Mouse (Mus musculus) stomach, embryonic 14.5 days (tissue): ENCODE measurements around the gene Erc2. TPM values are rescaled to one million over a fixed set of nuclear protein-coding genes. Genes with fewer than 3 reads are reported as not detected.
A peak's percentile ranks its signal among the peaks of the same experiment; 100 is the strongest.

Source experiments
- ATAC-seq: fragments of 200-750 bp; cut with Nextera tagmentation; 2 replicates; pipeline ENCODE4 v1.8.0; 2017; ENCODE audit warnings: low read depth, moderate TSS enrichment; ENCODE audit not compliant: insufficient number of reproducible peaks, insufficient read depth, low FRiP score
- H3K27ac ChIP-seq: fragments of 300-500 bp; sonication (generic); 2 replicates; pipeline ENCODE4 v1.5.1; 2014; ENCODE audit warnings: mild to moderate bottlenecking, low read length, moderate library complexity, mixed read lengths
- H3K27me3 ChIP-seq: fragments of 300-500 bp; sonication (generic); 2 replicates; pipeline ENCODE4 v1.6.1; 2014; ENCODE audit warnings: low read length, control low read depth, mixed read lengths; ENCODE audit not compliant: control insufficient read depth, insufficient read depth
- H3K36me3 ChIP-seq: fragments of 300-500 bp; sonication (generic); 2 replicates; pipeline ENCODE4 v1.6.1; 2014; ENCODE audit warnings: mild to moderate bottlenecking, control low read depth, low read length, moderate library complexity, mixed read lengths; ENCODE audit not compliant: control insufficient read depth, insufficient read depth
- H3K4me1 ChIP-seq: fragments of 300-500 bp; sonication (generic); 2 replicates; pipeline ENCODE4 v1.6.1; 2014; ENCODE audit warnings: low read length, control low read depth, mixed read lengths; ENCODE audit not compliant: control insufficient read depth, insufficient read depth
- H3K4me2 ChIP-seq: fragments of 300-500 bp; sonication (generic); replicated peaks from 2 replicates; pipeline ENCODE4 v1.6.1; 2014; ENCODE audit warnings: low read depth, low read length, control low read depth
- H3K4me3 ChIP-seq: fragments of 300-500 bp; sonication (generic); 2 replicates; pipeline ENCODE4 v1.5.1; 2014; ENCODE audit warnings: low read depth, low read length, control low read depth
- H3K9ac ChIP-seq: fragments of 300-500 bp; sonication (generic); replicated peaks from 2 replicates; pipeline ENCODE4 v1.6.1; 2014; ENCODE audit warnings: low read depth, mild to moderate bottlenecking, control low read depth, low read length, moderate library complexity, mixed read lengths
- H3K9me3 ChIP-seq: fragments of 300-500 bp; sonication (generic); 2 replicates; pipeline ENCODE4 v1.6.1; 2016; ENCODE audit warnings: low read depth, low read length, control low read depth; ENCODE audit not compliant: control insufficient read depth
- WGBS: fragments of 180-500 bp; shearing (Covaris S2); extraction: QIAGEN DNeasy Blood & Tissue Kit; methylation state at CpG from one replicate; pipeline ENCODE4 v1.1.7; 2014; 5-methylcytosine and 5-hydroxymethylcytosine counted together
- polyA plus RNA-seq: library from polyadenylated mRNA; unstranded; fragments of >200 nt; fragmentation: Nextera tagmentation; extraction: Ambion mirVana; gene quantifications from 2 replicates; pipeline ENCODE4 v1.2.1, GENCODE M21; 2014

The Erc2 gene
- polyA plus RNA-seq, 1 experiment from 2014 or later = 7.7 TPM

GRCm38 (mm10) chr14:28120851-28121250 lies 498.6 kb downstream of the Erc2 start:
- 31% methylated on average over 5 of the region's 5 CpGs for WGBS
- Histone ChIP-seq H3K4me3 (no peak overlapping the region), H3K9ac (no peak overlapping the region), H3K9me3 (no peaks in the 10 kb centered on the region; the same call in 1 of the 2 replicates), H3K27me3 (no peaks in the 10 kb centered on the region), H3K36me3 (no peaks in the 10 kb centered on the region), H3K27ac (no peak overlapping the region), H3K4me1 (no peaks in the 10 kb centered on the region), H3K4me2 (no peak overlapping the region)
- ATAC-seq = no peak

GRCm38 (mm10) chr14:28126842-28127241 lies 504.6 kb downstream of the Erc2 start:
- WGBS = 48% methylated on average over 8 of the region's 8 CpGs
- Histone ChIP-seq H3K36me3 (no peaks in the 10 kb centered on the region), H3K4me1 (no peaks in the 10 kb centered on the region), H3K27ac (no peak overlapping the region), H3K27me3 (no peaks in the 10 kb centered on the region), H3K9ac (no peak overlapping the region), H3K4me2 (no peak overlapping the region), H3K9me3 (no peaks in the 10 kb centered on the region), H3K4me3 (no peak overlapping the region)
- ATAC-seq = no peak

GRCm38 (mm10) chr14:28128999-28129398 lies 506.8 kb downstream of the Erc2 start:
- Histone ChIP-seq H3K9ac (no peak overlapping the region), H3K4me2 (no peak overlapping the region), H3K27me3 (no peaks in the 10 kb centered on the region), H3K9me3 (no peaks in the 10 kb centered on the region), H3K27ac (no peak overlapping the region), H3K4me3 (no peak overlapping the region), H3K36me3 (no peaks in the 10 kb centered on the region), H3K4me1 (no peaks in the 10 kb centered on the region)
- WGBS = 79% methylated on average over 3 of the region's 3 CpGs
- no peak for ATAC-seq

- no peak overlapping the region for H3K9ac ChIP-seq
- no peaks in the 10 kb centered on the region for H3K9me3 ChIP-seq
- no peak overlapping the region for H3K4me2 ChIP-seq
- no peak overlapping the region for H3K27ac ChIP-seq
- ATAC-seq = no peak
- H3K4me1 ChIP-seq = no peaks in the 10 kb centered on the region
- H3K36me3 ChIP-seq = no peaks in the 10 kb centered on the region
- WGBS = 93% methylated on average over 2 of the region's 2 CpGs
- H3K4me3 ChIP-seq = no peak overlapping the region
- no peaks in the 10 kb centered on the region for H3K27me3 ChIP-seq
Observed at GRCm38 (mm10) chr14:28143998-28144397, 521.8 kb downstream of the Erc2 start.

- ATAC-seq = no peak
- WGBS = 25% methylated on average over 5 of the region's 5 CpGs
- Histone ChIP-seq H3K4me2 (no peak overlapping the region), H3K27ac (no peak overlapping the region), H3K27me3 (no peaks in the 10 kb centered on the region), H3K9ac (no peak overlapping the region), H3K4me1 (no peaks in the 10 kb centered on the region), H3K4me3 (no peak overlapping the region), H3K36me3 (no peaks in the 10 kb centered on the region), H3K9me3 (no peaks in the 10 kb centered on the region)
Observed at GRCm38 (mm10) chr14:28147201-28147600, 525.0 kb downstream of the Erc2 start.

GRCm38 (mm10) chr14:28150942-28151341 lies 528.7 kb downstream of the Erc2 start:
- no peak overlapping the region for H3K4me2 ChIP-seq
- H3K27me3 ChIP-seq = no peaks in the 10 kb centered on the region
- 91% methylated on average over 3 of the region's 3 CpGs for WGBS
- H3K27ac ChIP-seq = no peak overlapping the region
- H3K4me3 ChIP-seq = no peak overlapping the region
- no peaks in the 10 kb centered on the region for H3K9me3 ChIP-seq
- no peak for ATAC-seq
- H3K4me1 ChIP-seq = no peaks in the 10 kb centered on the region
- H3K36me3 ChIP-seq = no peaks in the 10 kb centered on the region
- no peak overlapping the region for H3K9ac ChIP-seq

GRCm38 (mm10) chr14:28155706-28156105 lies 533.5 kb downstream of the Erc2 start:
- H3K9me3 ChIP-seq = no peaks in the 10 kb centered on the region
- H3K27ac ChIP-seq = no peak overlapping the region
- H3K9ac ChIP-seq = no peak overlapping the region
- H3K4me3 ChIP-seq = no peak overlapping the region
- 87% methylated on average over 4 of the region's 4 CpGs for WGBS
- H3K4me2 ChIP-seq = no peak overlapping the region
- ATAC-seq = no peak
- H3K27me3 ChIP-seq = no peaks in the 10 kb centered on the region
- no peaks in the 10 kb centered on the region for H3K4me1 ChIP-seq
- no peaks in the 10 kb centered on the region for H3K36me3 ChIP-seq

- Histone ChIP-seq H3K4me1 (peaks cover 19% of the 10 kb centered on the region), H3K27ac (no peak overlapping the region), H3K9me3 (no peaks in the 10 kb centered on the region), H3K36me3 (no peaks in the 10 kb centered on the region), H3K4me2 (no peak overlapping the region), H3K27me3 (no peaks in the 10 kb centered on the region), H3K4me3 (no peak overlapping the region), H3K9ac (no peak overlapping the region)
- no peak for ATAC-seq
- 82% methylated on average over 2 of the region's 2 CpGs for WGBS
Observed at GRCm38 (mm10) chr14:28160852-28161251, 538.6 kb downstream of the Erc2 start.

- no peaks in the 10 kb centered on the region for H3K9me3 ChIP-seq
- H3K27ac ChIP-seq = peak overlapping the region; percentile 93
- ATAC-seq = peak; percentile 82; the same call in 1 of the 2 replicates
- peaks cover 27% of the 10 kb centered on the region for H3K4me1 ChIP-seq
- H3K4me3 ChIP-seq = no peak overlapping the region
- H3K27me3 ChIP-seq = no peaks in the 10 kb centered on the region
- 22% methylated on average over 15 of the region's 15 CpGs for WGBS
- H3K4me2 ChIP-seq = peak overlapping the region; percentile 18; the same call in 1 of the 2 replicates
- no peak overlapping the region for H3K9ac ChIP-seq
- no peaks in the 10 kb centered on the region for H3K36me3 ChIP-seq
Observed at GRCm38 (mm10) chr14:28164642-28165408, 542.6 kb downstream of the Erc2 start.
